Mouse (Mus musculus) right cerebral cortex, adult 2 months (tissue): ENCODE data around the gene Camk1d.

ENCODE experiments used
- DNase-seq, 2 experiments: peaks; one replicate each; pipeline ENCODE4 v3.0.0; 2021 to 2022; ENCODE audit warnings: low spot score in 2 of 2

Camk1d gene

DNA sequence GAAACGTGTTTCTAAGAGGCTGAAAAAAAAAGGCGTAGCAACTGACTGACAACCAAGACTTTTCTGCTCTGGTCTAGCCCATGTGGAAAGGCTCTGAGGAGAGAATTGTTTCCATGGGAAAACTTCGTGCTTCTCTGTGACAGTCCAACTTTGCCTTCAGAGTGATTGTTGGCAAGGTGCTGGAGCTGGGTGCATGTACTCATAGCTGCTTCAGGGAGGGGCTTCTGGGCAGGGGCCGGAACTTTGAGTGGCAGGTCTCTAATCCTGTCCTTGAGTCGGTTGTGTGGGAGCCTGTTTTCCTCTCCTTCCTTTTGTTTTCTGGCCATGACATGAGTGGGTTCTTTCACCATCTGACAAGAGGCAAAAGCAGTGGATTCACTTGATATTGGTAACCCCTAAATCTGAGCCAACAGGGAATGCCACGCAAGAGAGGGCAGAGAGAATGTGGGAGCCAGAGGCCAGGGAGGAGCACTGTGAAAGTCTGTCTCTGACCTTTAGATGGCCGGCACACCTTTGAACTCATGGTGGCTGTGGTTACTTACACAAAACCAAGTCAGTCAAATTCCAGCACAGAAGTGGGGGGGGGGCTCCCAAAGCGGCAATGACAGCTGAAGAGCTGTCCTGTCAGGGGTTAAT is 392.5 kb downstream of the Camk1d start:
- DNase-seq, result no peak

- no peak for DNase-seq
These were observed 395.2 kb downstream of the Camk1d start for GRCm38 (mm10) chr2:5319138-5319537.

GRCm38 (mm10) chr2:5316763-5317162 is 397.6 kb downstream of the Camk1d start:
- no peak for DNase-seq

DNA sequence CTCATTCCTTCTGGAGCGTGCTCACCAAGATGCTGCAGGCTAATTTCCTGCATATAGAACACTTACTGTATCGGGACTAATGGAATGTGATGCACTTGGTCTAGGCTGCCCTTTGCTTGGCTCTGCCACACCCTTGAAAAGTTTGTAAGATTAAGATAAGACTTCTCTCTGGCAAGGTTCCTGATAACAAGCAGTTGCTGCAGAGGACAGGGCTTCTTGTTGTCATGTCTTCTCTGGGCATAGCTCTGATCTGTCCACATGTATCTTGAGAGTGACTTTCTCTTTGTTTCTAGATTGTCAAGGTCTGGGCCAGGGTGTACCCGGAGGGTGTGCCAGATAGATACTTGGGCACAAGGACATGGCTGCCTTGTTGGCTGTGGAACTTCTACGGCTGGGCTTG is 398.1 kb downstream of the Camk1d start:
- DNase-seq, result no peak

- no peak for DNase-seq
These were observed 399.0 kb downstream of the Camk1d start for GRCm38 (mm10) chr2:5315291-5315828.

GRCm38 (mm10) chr2:5314530-5315166 is 399.7 kb downstream of the Camk1d start:
- no peak for DNase-seq

DNA sequence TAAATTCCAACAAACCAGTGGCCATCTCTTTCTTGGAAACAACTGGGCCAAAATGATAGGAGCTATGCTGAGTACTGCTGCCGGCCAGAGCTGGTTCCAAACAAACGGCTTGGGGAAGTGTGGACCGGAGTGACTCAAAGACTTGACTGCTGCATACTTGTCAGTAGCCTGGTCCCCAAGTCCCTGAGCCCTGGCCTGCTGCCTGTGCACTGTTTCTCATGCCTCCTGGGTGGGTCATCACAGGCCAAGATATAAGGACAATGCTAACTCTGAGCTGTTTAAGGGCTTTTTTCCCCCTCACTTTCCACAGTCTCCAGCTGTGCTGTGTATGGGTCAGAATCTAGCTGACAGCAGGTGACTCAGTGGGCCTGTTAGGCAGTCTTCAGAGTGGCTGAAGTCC is 409.2 kb downstream of the Camk1d start:
- DNase-seq, result no peak

DNA sequence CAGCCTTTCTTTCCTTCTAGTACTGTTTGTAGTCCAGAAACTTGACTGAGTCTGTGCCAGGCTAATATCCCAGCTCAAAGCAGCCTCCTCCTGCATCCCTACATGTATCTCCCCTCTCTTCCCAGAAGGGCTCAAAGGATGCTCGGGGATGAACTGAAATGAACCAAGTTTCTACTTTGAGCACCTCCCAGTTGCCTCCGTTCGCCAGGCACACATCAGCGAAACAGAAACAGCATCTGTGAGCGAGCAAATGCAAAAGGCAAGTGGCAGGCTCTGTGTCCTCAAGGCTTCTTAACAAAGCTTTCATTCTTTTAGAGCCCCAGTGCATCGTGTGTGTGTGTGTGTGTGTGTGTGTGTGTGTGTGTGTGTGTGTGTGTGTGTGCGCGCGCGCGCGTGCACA is 409.9 kb downstream of the Camk1d start:
- no peak for DNase-seq

GRCm38 (mm10) chr2:5301286-5301685 is 413.0 kb downstream of the Camk1d start:
- no peak for DNase-seq

DNA sequence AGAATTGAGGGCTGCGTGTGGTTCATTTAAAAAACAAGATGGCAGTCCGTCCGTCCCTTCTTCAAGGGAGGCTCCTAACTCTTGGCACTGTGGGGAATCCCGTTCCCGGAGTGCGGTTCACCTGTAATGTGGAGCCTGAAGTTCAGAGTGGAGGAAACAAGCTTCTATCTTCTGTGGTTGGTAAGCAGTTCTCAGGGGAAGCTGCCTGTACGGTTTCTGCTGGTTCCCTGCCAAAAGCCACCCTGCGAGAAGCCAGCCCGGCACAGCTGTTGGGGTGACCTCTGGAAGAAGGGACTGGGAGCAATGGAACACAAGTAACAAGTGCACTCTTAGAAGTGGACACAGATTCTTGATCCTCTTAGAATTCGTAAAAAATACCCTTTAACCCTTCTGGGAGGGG is 416.2 kb downstream of the Camk1d start:
- DNase-seq, result no peak

DNA sequence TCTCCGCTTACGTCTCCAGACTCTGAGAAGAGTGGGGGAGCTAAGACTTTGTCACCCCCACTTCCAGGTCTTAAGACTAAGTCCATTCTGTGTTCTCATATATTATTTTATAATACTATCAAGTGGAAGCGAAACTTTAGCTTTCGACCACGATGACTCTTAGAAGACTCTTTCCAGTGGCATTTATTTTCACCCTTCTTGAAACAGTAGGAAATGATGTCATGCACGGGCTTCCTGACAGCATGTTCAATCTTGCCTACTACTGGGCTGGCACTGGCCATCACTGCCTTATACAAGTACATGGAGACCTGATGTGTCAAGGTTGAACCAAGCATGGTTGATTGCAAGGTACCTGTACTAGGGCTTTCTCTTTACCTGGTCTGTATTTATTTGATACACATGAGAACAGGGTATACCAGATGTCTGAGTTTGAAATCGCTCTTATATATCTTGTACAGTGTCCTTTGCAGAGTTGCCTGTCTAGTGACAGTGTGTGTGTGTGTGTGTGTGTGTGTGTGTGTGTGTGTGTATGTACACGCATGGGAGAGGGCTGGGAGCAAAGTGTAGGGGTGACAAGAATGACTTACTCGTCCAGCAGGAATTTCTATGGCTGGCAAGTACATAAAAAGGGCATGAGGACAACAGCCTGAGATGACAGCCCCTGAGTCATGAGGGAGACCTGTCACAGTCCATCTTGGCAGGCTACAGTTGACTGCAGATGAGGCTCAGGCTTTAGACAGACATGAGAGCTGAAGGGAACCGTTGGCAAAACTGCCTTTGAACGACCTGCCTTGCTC is 417.4 kb downstream of the Camk1d start:
- DNase-seq, result no peak

- no peak for DNase-seq
These were observed 419.2 kb downstream of the Camk1d start for GRCm38 (mm10) chr2:5295098-5295497.

GRCm38 (mm10) chr2:5294451-5294850 is 419.9 kb downstream of the Camk1d start:
- no peak for DNase-seq

- no peak for DNase-seq
These were observed 425.7 kb downstream of the Camk1d start for GRCm38 (mm10) chr2:5288593-5288992.

DNA sequence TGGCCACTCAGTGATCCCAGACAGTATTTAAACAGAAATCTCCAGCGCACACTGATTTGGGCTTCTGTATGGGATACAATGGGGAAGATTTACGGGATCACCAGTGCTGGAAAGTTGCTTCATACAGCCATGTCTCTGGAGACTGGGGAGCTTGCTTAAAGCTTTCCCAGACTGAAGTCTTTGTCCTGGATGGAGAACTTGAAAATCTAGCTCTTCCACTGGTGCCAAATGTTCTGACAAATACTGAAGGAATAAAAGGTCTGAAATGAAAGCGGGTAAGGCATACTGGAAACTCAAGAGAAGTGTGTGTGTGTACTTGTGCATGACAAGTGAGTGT is 427.3 kb downstream of the Camk1d start:
- no peak for DNase-seq

GRCm38 (mm10) chr2:5286189-5287043 is 427.9 kb downstream of the Camk1d start:
- peak; percentile 18 to 38 for DNase-seq

GRCm38 (mm10) chr2:5284351-5284750 is 430.0 kb downstream of the Camk1d start:
- DNase-seq, result no peak

- DNase-seq, result no peak
These were observed 431.7 kb downstream of the Camk1d start for GRCm38 (mm10) chr2:5282623-5283022.

- DNase-seq, result no peak
These were observed 446.3 kb downstream of the Camk1d start for GRCm38 (mm10) chr2:5267980-5268379.

DNA sequence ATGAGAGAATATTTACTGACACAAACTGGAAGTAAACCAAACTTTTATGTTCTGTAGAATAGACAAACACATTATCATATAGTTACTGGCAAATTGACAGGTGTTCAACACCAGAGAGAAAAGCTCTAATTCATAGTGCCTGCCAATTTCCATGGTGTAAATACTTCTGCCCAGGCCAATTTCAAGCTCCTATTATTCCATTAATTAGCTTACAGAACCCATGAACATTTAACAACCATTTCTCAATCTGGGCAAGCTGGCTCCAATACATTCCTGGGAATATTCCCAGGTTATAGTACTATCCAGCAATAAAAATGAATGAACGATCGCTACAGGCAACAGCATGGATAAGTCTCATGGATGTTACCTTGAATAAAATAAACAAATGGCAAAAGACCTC is 452.0 kb downstream of the Camk1d start:
- no peak for DNase-seq

DNA sequence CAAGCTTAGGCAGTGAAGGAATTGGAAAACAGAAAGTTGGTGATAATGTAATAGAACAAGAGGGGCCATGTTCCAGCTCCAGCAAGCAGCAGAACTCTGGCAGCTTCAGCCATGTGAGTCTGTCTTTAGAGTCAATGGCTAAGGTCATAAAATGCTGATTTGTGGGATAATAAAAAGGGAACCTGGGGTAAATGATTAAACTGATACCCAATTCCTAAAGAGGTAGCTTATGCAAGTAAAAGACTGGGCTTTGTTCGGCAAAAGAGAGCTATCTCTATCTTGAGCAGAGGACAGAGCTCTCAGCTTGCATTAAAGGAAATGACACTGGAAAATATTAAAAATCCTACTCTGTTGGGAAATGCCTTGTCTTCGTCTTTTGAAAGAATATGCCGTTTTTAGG is 456.1 kb downstream of the Camk1d start:
- no peak for DNase-seq

- peak; percentile 81 to 87 for DNase-seq
These were observed 464.3 kb downstream of the Camk1d start for GRCm38 (mm10) chr2:5249969-5250368.
